Mouse (Mus musculus) heart, adult 2 months (tissue): ENCODE data around the gene Tmx1. TPM values are rescaled to one million over a fixed set of nuclear protein-coding genes. Genes with fewer than 3 reads are reported as not detected.
A peak's percentile ranks its signal among the peaks of the same experiment; 100 is the strongest.

ENCODE experiments used
- DNase-seq, 2 experiments: peaks; one replicate each; pipeline ENCODE4 v3.0.0; 2021
- H3K27ac ChIP-seq: fragments of 200-600 bp; 2 replicates; pipeline ENCODE4 v1.8.1; 2022
- H3K27me3 ChIP-seq: fragments of 200-500 bp; 2 replicates; pipeline ENCODE4 v1.6.1; 2012; ENCODE audit warnings: mild to moderate bottlenecking, low read length, inconsistent platforms, mixed read lengths; ENCODE audit not compliant: control insufficient read depth, insufficient read depth
- H3K36me3 ChIP-seq: fragments of 200-500 bp; 2 replicates; pipeline ENCODE4 v1.6.1; 2012; ENCODE audit warnings: low read length, inconsistent platforms; ENCODE audit not compliant: control insufficient read depth, insufficient read depth
- H3K4me1 ChIP-seq: fragments of 200-500 bp; 2 replicates; pipeline ENCODE4 v1.6.1; 2011; ENCODE audit warnings: low read length; ENCODE audit not compliant: control insufficient read depth, insufficient read depth
- H3K4me3 ChIP-seq: fragments of 200-600 bp; 2 replicates; pipeline ENCODE4 v1.8.1; 2022
- H3K79me2 ChIP-seq: fragments of 200-500 bp; replicated peaks from 2 replicates; pipeline ENCODE4 v1.6.1; 2012; ENCODE audit warnings: mild to moderate bottlenecking, inconsistent platforms, low read length, moderate library complexity, mixed read lengths; ENCODE audit not compliant: control insufficient read depth, insufficient read depth
- H3K9ac ChIP-seq: fragments of 200-500 bp; 2 replicates; pipeline ENCODE4 v1.6.1; 2012; ENCODE audit warnings: low read depth, mild to moderate bottlenecking, control low read depth, inconsistent platforms, low read length, mixed read lengths
- CTCF ChIP-seq: fragments of 200-600 bp; IDR thresholded peaks from 2 replicates; pipeline ENCODE4 v1.8.1; 2022; ENCODE audit warnings: antibody characterized with exemption, mild to moderate bottlenecking, moderate library complexity
- EP300 ChIP-seq: fragments of 200-500 bp; IDR thresholded peaks from 2 replicates; pipeline ENCODE4 v1.6.1; 2011; ENCODE audit warnings: low read depth, low read length, control low read depth; ENCODE audit not compliant: insufficient read depth
- POLR2A ChIP-seq: fragments of 200-500 bp; IDR thresholded peaks from 2 replicates; pipeline ENCODE4 v1.6.1; 2011; ENCODE audit warnings: mild to moderate bottlenecking, low read depth, low read length, control low read depth; ENCODE audit not compliant: insufficient read depth
- WGBS: fragments of 180-500 bp; shearing (Covaris S2); methylation state at CpG from one replicate; pipeline ENCODE4 v1.1.7; 2018; 5-methylcytosine and 5-hydroxymethylcytosine counted together
- intact Hi-C: fragments of 180-260 bp; cut with DNase I; formaldehyde crosslinking; loops from one replicate; pipeline ENCODE4 v1.15.1; 2025
- long read RNA-seq: library from polyadenylated mRNA; stranded (forward); transcript quantifications from one replicate; pipeline ENCODE4 v2.0.0, GENCODE M21; 2021
- polyA plus RNA-seq: library from polyadenylated mRNA; depleted of rRNA; stranded (reverse); fragments of >200 nt; gene quantifications from 2 replicates; pipeline ENCODE4 v1.2.3, GENCODE M21; 2012; rRNA removed
- total RNA-seq, 2 experiments: library from RNA; stranded (reverse); gene quantifications; 2 replicates each; pipeline ENCODE4 v1.2.3; 2021

The Tmx1 gene
- 10 to 100 TPM; 37.9 to 41.4 TPM for total RNA-seq
- 16.1 and 39.2 TPM in 2 replicates for polyA plus RNA-seq
- long read RNA-seq, transcript Tmx1-201 (8 exons, 2,795 nt): major isoform, 33 of 42 reads
- long read RNA-seq, partial matches to known transcripts: 3 of 42 reads
- long read RNA-seq, other reads (novel, unspliced or antisense): 6 of 42 reads

DNA sequence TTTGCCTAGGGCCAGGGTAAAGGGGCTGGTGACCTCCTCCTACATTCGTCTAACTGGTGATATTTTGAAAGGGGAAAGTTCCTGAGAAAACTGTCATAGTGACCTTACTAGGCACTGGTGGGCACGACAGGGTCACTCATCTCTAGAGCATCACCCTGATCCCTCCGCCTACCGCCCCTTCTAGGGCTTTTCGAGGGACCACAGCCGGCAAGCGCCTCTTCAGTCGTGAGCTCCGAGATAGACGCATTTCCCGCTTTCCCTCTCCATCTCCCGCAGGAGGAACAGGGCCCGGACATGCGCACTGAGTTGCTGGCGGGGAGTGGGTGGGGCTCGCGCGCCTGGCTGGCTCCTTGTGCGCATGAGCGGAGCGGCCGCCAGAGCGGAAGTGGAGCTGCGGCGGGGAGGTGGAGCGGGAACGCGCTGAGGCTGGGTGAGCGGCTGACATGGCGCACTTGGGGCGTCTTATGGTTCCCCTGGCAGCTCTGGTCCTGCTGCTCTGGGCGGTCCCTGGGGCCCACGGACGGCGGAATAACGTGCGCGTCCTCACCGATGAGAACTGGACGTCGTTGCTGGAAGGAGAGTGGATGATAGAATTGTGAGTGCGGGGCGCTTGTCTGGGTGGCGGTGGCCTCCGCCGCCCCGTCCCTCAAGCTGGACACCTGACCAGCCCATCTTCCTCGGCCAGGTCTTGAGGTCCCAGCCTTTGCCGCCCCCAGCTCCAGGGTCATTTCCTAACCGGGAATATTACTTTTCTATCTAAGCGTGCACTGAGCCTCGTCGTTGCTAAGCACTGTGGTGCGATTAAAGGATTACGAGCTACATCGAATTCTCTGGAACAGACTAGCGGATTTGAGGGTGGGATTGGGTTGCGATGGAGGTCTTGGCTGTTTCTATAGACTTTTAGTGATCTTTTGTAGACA is at the start of gene Tmx1:
Gene Tmx1 (plus strand): TSS at position 370 of the 920 bp plus-strand sequence.
- DNase-seq: peak; percentile 99
- no peak for TF ChIP-seq CTCF
- peak; percentile 35; the same call in 1 of the 2 replicates for TF ChIP-seq EP300
- TF ChIP-seq POLR2A: peak; percentile 98
- Histone ChIP-seq H3K79me2 (peaks cover 1% of the 10 kb centered on the region; the same call in 1 of the 2 replicates), H3K27me3 (no peaks in the 10 kb centered on the region), H3K4me3 (peak within 1 kb of the TSS; percentile 74), H3K4me1 (peaks cover 3% of the 10 kb centered on the region), H3K9ac (peak within 1 kb of the TSS; percentile 84), H3K36me3 (peaks cover 24% of the 10 kb centered on the region), H3K27ac (peak within 1 kb of the TSS; percentile 95)
- under 1% methylated on average over 58 of the region's 58 CpGs for WGBS
- intact Hi-C loops: no loop called here

DNA sequence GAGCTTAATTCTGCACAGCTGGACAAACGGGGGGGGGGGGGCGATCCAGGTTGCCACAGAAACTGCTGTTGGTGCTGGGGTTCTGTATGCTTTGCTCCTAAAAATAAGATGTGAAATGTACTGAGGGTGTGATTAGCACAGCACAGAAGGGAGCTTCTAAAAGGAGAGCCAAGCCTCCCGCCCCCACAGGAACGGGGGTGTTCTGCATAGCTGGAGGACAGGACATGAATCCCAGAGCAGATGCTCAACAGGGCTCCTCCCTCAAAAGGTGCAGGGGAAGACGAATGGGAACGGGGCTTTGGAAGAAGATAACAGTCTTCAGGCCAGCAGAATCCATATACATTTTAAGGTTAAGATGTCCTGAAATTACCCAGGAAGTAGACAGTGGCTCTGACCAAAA is 48.6 kb upstream of the Tmx1 start:
- H3K9ac ChIP-seq: no peak overlapping the region
- 0 out of 2 replicates have a peak, but pooled peaks cover 2% of the 10 kb centered on the region for H3K27me3 ChIP-seq
- 51% methylated on average over 6 of the region's 6 CpGs for WGBS
- no peaks in the 10 kb centered on the region for H3K36me3 ChIP-seq
- DNase-seq: no peak
- H3K27ac ChIP-seq: no peak overlapping the region
- H3K4me3 ChIP-seq: no peak overlapping the region
- intact Hi-C loops: no loop called here
- H3K79me2 ChIP-seq: no peaks in the 10 kb centered on the region
- TF ChIP-seq CTCF: no peak
- no peak for TF ChIP-seq EP300
- no peak for TF ChIP-seq POLR2A
- H3K4me1 ChIP-seq: no peaks in the 10 kb centered on the region

GRCm38 (mm10) chr12:70408396-70408795 is 44.5 kb upstream of the Tmx1 start:
- no peak for DNase-seq
- no peak overlapping the region for H3K4me3 ChIP-seq
- no peak for TF ChIP-seq EP300
- intact Hi-C loops: no loop called here
- 0 out of 2 replicates have a peak, but pooled peaks cover 2% of the 10 kb centered on the region for H3K27me3 ChIP-seq
- H3K9ac ChIP-seq: no peak overlapping the region
- no peaks in the 10 kb centered on the region for H3K4me1 ChIP-seq
- no peaks in the 10 kb centered on the region for H3K36me3 ChIP-seq
- H3K79me2 ChIP-seq: no peaks in the 10 kb centered on the region
- WGBS: 82% methylated on average over 1 of the region's 1 CpGs
- no peak overlapping the region for H3K27ac ChIP-seq

DNA sequence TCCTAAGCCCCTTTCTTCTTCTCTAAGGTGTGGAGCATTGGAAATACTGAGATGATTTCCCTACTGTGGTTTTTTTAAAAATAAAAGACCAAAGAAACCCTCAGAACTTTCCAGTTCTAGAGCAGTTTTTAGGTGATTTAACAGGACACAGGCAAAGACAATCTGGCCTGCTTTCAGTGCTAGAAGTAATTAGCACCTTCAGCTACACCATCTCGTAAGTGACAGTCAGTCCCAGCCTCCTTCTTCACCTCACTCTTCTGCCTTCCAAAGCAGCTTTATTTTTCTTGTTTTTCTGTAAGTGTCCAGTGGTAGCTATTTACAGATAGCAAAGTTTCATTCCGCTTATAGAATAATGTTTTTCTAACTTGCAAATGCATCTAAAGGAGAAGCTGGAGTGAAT is 43.3 kb upstream of the Tmx1 start:
- no peak for DNase-seq
- TF ChIP-seq POLR2A (no peak), EP300 (no peak)
- Histone ChIP-seq H3K4me3 (no peak overlapping the region), H3K36me3 (no peaks in the 10 kb centered on the region), H3K9ac (no peak overlapping the region), H3K4me1 (no peaks in the 10 kb centered on the region), H3K79me2 (no peaks in the 10 kb centered on the region), H3K27ac (no peak overlapping the region), H3K27me3 (0 out of 2 replicates have a peak, but pooled peaks cover 2% of the 10 kb centered on the region)
- WGBS: 84% methylated on average over 2 of the region's 2 CpGs
- intact Hi-C loops: no loop called here

DNA sequence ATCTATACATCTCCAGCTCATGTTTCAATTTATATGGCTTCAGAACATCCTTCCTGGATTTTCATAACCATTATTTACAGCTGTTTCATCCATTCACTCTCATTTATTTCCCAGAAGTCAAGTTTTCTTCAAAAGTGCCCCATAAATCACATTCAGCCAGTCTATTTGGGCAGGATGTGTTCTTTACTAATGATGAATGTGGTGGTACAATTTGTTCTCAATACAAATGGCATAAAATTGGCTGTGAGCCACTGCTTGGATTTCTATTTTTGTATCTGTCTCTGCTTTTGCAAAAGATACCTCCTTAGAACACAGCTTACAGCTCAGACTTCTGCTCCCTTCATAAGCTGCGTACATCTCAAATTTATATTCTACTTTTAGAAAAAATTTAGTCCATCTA is 32.7 kb upstream of the Tmx1 start:
- WGBS: 82% methylated on average over 1 of the region's 1 CpGs
- DNase-seq: no peak

GRCm38 (mm10) chr12:70421028-70421427 is 31.9 kb upstream of the Tmx1 start:
- Histone ChIP-seq H3K27me3 (no peaks in the 10 kb centered on the region), H3K36me3 (no peaks in the 10 kb centered on the region), H3K27ac (no peak overlapping the region), H3K79me2 (no peaks in the 10 kb centered on the region), H3K4me3 (no peak overlapping the region), H3K9ac (no peak overlapping the region), H3K4me1 (no peaks in the 10 kb centered on the region)
- 82% methylated on average over 3 of the region's 3 CpGs for WGBS
- intact Hi-C loops: no loop called here
- no peak for DNase-seq
- TF ChIP-seq EP300 (no peak), CTCF (no peak), POLR2A (no peak)

More for the DNA sequence above, 32.7 kb upstream of the Tmx1 start:
- TF ChIP-seq CTCF: no peak
- TF ChIP-seq EP300: no peak
- no peak for TF ChIP-seq POLR2A
- no peaks in the 10 kb centered on the region for H3K79me2 ChIP-seq
- H3K4me3 ChIP-seq: no peak overlapping the region
- no peaks in the 10 kb centered on the region for H3K36me3 ChIP-seq
- H3K27me3 ChIP-seq: no peaks in the 10 kb centered on the region
- H3K27ac ChIP-seq: no peak overlapping the region
- intact Hi-C loops: no loop called here
- no peaks in the 10 kb centered on the region for H3K4me1 ChIP-seq
- no peak overlapping the region for H3K9ac ChIP-seq
